Mouse (Mus musculus) heart, embryonic 15.5 days (tissue): ENCODE results near the gene Alpl. TPM values are rescaled to one million over a fixed set of nuclear protein-coding genes. Genes with fewer than 3 reads are reported as not detected.
A peak's percentile ranks its signal among the peaks of the same experiment; 100 is the strongest.

Experiments used
- ATAC-seq: fragments of 200-750 bp; cut with Nextera tagmentation; replicated peaks from 2 replicates; pipeline ENCODE4 v1.8.0; 2017; ENCODE audit warnings: low read depth, moderate TSS enrichment; ENCODE audit not compliant: insufficient number of reproducible peaks, insufficient read depth, low FRiP score
- H3K27ac ChIP-seq: fragments of 300-500 bp; sonication (generic); 2 replicates; pipeline ENCODE4 v1.5.1; 2015; ENCODE audit warnings: mild to moderate bottlenecking, inconsistent platforms
- H3K27me3 ChIP-seq: fragments of 300-500 bp; sonication (generic); 2 replicates; pipeline ENCODE4 v1.6.1; 2015; ENCODE audit warnings: inconsistent platforms
- H3K36me3 ChIP-seq: fragments of 300-500 bp; sonication (generic); 2 replicates; pipeline ENCODE4 v1.6.1; 2015; ENCODE audit warnings: mild to moderate bottlenecking, inconsistent platforms
- H3K4me1 ChIP-seq: fragments of 300-500 bp; sonication (generic); replicated peaks from 2 replicates; pipeline ENCODE4 v1.6.1; 2015; ENCODE audit warnings: inconsistent platforms
- H3K4me2 ChIP-seq: fragments of 300-500 bp; sonication (generic); 2 replicates; pipeline ENCODE4 v1.6.1; 2015; ENCODE audit warnings: inconsistent platforms, mild to moderate bottlenecking, moderate library complexity
- H3K4me3 ChIP-seq: fragments of 300-500 bp; sonication (generic); 2 replicates; pipeline ENCODE4 v1.5.1; 2015; ENCODE audit warnings: mild to moderate bottlenecking, inconsistent platforms
- H3K9ac ChIP-seq: fragments of 300-500 bp; sonication (generic); 2 replicates; pipeline ENCODE4 v1.6.1; 2015; ENCODE audit warnings: mild to moderate bottlenecking, inconsistent platforms
- H3K9me3 ChIP-seq: fragments of 300-500 bp; sonication (generic); replicated peaks from 2 replicates; pipeline ENCODE4 v1.6.1; 2016; ENCODE audit warnings: inconsistent platforms
- WGBS: fragments of 180-500 bp; shearing (Covaris S2); methylation state at CpG from one replicate; pipeline ENCODE4 v1.1.7; 2015; ENCODE audit warnings: mixed read lengths; 5-methylcytosine and 5-hydroxymethylcytosine counted together
- polyA plus RNA-seq: library from polyadenylated mRNA; unstranded; fragments of >200 nt; fragmentation: Nextera tagmentation; extraction: Ambion mirVana; gene quantifications from 2 replicates; pipeline ENCODE4 v1.2.1, GENCODE M21; 2015

The Alpl gene
- polyA plus RNA-seq, 1 experiment from 2014 or later = 3.0 TPM

GRCm38 (mm10) chr4:137695900-137696299 lies 100.3 kb downstream of the Alpl start:
- Histone ChIP-seq H3K9ac (no peak overlapping the region), H3K27me3 (peaks cover 14% of the 10 kb centered on the region; the same call in 1 of the 2 replicates), H3K27ac (no peak overlapping the region), H3K4me2 (no peak overlapping the region), H3K36me3 (no peaks in the 10 kb centered on the region), H3K4me3 (no peak overlapping the region), H3K4me1 (peaks cover 42% of the 10 kb centered on the region), H3K9me3 (no peaks in the 10 kb centered on the region)
- ATAC-seq = peak; percentile 57
- WGBS = 16% methylated on average over 4 of the region's 4 CpGs

- no peak overlapping the region for H3K9ac ChIP-seq
- H3K27me3 ChIP-seq = peaks cover 14% of the 10 kb centered on the region; the same call in 1 of the 2 replicates
- 78% methylated on average over 8 of the region's 8 CpGs for WGBS
- no peak overlapping the region for H3K4me3 ChIP-seq
- no peak for ATAC-seq
- no peaks in the 10 kb centered on the region for H3K36me3 ChIP-seq
- H3K9me3 ChIP-seq = no peaks in the 10 kb centered on the region
- H3K4me1 ChIP-seq = peaks cover 42% of the 10 kb centered on the region
- H3K27ac ChIP-seq = no peak overlapping the region
- no peak overlapping the region for H3K4me2 ChIP-seq
These were observed 100.9 kb downstream of the Alpl start for GRCm38 (mm10) chr4:137695300-137695699.

- H3K9me3 ChIP-seq = no peaks in the 10 kb centered on the region
- WGBS = 78% methylated on average over 10 of the region's 10 CpGs
These were observed 103.9 kb downstream of the Alpl start for GRCm38 (mm10) chr4:137692107-137692902.

More at GRCm38 (mm10) chr4:137692107-137692902, 103.9 kb downstream of the Alpl start:
- H3K9ac ChIP-seq = no peak overlapping the region
- H3K4me2 ChIP-seq = no peak overlapping the region
- H3K4me3 ChIP-seq = no peak overlapping the region
- ATAC-seq = no peak
- no peaks in the 10 kb centered on the region for H3K36me3 ChIP-seq
- H3K27ac ChIP-seq = no peak overlapping the region
- H3K4me1 ChIP-seq = peaks cover 19% of the 10 kb centered on the region
- H3K27me3 ChIP-seq = peaks cover 10% of the 10 kb centered on the region

Other genes with a start within 250 kb of the Alpl start
- gene Ldlrad2, start 221.8 kb downstream of the Alpl start, polyA plus RNA-seq = 0.34 TPM in 1 of 2 replicates, not detected in the other
- gene Usp48, start 202.6 kb downstream of the Alpl start, polyA plus RNA-seq = 29.7 and 38.5 TPM in 2 replicates
- 5.6 and 7.2 TPM in 2 replicates for gene Rap1gap, start 131.7 kb downstream of the Alpl start, polyA plus RNA-seq
- gene Ece1, start 65.9 kb upstream of the Alpl start, polyA plus RNA-seq = 51.3 and 77.2 TPM in 2 replicates
- gene Eif4g3, start 196.6 kb upstream of the Alpl start, polyA plus RNA-seq = 17.2 and 20.5 TPM in 2 replicates